Mouse (Mus musculus): Measurements from ENCODE around the gene Spdye4b. TPM values are rescaled to one million over a fixed set of nuclear protein-coding genes. Genes with fewer than 3 reads are reported as not detected.

Gene Spdye4b
- total RNA-seq, 1 experiment: 0.45 TPM

DNA sequence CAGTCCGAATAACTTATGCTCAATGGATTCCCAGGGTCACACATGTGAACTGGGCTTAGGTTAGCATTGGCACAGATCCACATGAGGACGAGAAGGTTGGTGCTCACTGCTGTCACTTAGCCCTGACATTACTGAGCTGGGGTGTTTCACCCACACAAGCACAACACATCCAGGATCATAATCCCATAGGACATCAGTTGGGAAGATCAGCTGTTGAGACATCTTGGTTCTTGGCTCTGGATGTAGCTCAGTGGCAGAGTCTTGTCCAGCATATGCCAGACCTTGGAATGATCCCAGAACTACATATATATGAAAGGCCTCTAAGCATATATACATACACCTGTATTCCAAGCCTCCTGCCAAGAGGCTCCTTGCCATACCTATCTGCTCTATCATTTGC, 14.3 kb downstream of the Spdye4b start:
- Histone ChIP-seq H3K9me3 (ENCODE audit: control insufficient read depth, insufficient read depth, low read depth, low read length) (no peaks in the 10 kb centered on the region), H3K4me1 (ENCODE audit: control insufficient read depth in 2 of 2, insufficient read depth in 2 of 2, low read length in 2 of 2, poor library complexity in 1 of 2) (no peaks in the 10 kb centered on the region), H3K36me3 (ENCODE audit: control insufficient read depth, insufficient read depth, low read length, poor library complexity, severe bottlenecking) (no peaks in the 10 kb centered on the region), H3K9ac (ENCODE audit: insufficient read depth, low read depth, low read length, poor library complexity, severe bottlenecking) (no peak overlapping the region), H3K4me3 (ENCODE audit: insufficient read depth in 1 of 2, low read depth in 1 of 2, low read length in 2 of 2, poor library complexity in 1 of 2, severe bottlenecking in 1 of 2) (no peak overlapping the region), H3K27ac (ENCODE audit: insufficient read depth, low read depth, low read length, poor library complexity, severe bottlenecking) (no peak overlapping the region)
- DNase-seq (ENCODE audit: low read depth, low spot score): no peak
- in situ Hi-C loops (cut with MboI; ENCODE audit: low sequenced_read_pairs in 2 of 2, unreplicated experiment in 2 of 2): no loop called here
- no peak for TF ChIP-seq MAFK (IDR thresholded peaks at IDR 0.05; ENCODE audit: insufficient read depth, low read depth, low read length)
- TF ChIP-seq ZC3H11A (IDR thresholded peaks at IDR 0.05; ENCODE audit: borderline replicate concordance, low read depth, low read length): no peak
- no peak for TF ChIP-seq CHD2 (IDR thresholded peaks at IDR 0.05; ENCODE audit: low read depth, low read length)
- TF ChIP-seq ZNF384 (IDR thresholded peaks at IDR 0.05; ENCODE audit: low read depth, low read length): no peak
- TF ChIP-seq HCFC1 (IDR thresholded peaks at IDR 0.05; ENCODE audit: borderline replicate concordance, insufficient read depth, low read length): no peak

DNA sequence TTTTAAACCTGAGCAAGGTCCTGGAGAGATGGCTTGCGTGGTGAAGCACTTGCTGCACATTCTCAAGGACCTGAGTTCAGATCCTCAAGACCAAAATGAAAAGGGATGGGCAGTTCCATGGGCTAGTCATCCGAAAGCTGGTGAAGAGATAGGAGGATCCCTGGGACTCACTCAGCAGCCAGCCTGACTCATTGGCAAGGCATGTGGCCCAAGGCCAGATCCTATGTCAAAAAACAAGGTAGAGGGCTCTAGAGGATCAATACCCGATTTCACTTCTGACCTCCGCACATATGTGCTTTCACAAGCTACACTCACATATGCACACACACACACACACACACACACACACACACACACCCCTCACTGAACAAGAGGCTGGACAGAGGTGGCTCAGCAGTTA, 15.7 kb downstream of the Spdye4b start:
- DNase-seq (ENCODE audit: low read depth, low spot score): no peak
- H3K36me3 ChIP-seq (ENCODE audit: control insufficient read depth, insufficient read depth, low read length, poor library complexity, severe bottlenecking): no peaks in the 10 kb centered on the region
- no peak overlapping the region for H3K9ac ChIP-seq (ENCODE audit: insufficient read depth, low read depth, low read length, poor library complexity, severe bottlenecking)
- no peak overlapping the region for H3K27ac ChIP-seq (ENCODE audit: insufficient read depth, low read depth, low read length, poor library complexity, severe bottlenecking)
- in situ Hi-C loops (cut with MboI; ENCODE audit: low sequenced_read_pairs in 2 of 2, unreplicated experiment in 2 of 2): no loop called here
- TF ChIP-seq CHD2 (IDR thresholded peaks at IDR 0.05; ENCODE audit: low read depth, low read length) (no peak), ZC3H11A (IDR thresholded peaks at IDR 0.05; ENCODE audit: borderline replicate concordance, low read depth, low read length) (no peak), HCFC1 (IDR thresholded peaks at IDR 0.05; ENCODE audit: borderline replicate concordance, insufficient read depth, low read length) (no peak), ZNF384 (IDR thresholded peaks at IDR 0.05; ENCODE audit: low read depth, low read length) (no peak), MAFK (IDR thresholded peaks at IDR 0.05; ENCODE audit: insufficient read depth, low read depth, low read length) (no peak)
- H3K9me3 ChIP-seq (ENCODE audit: control insufficient read depth, insufficient read depth, low read depth, low read length): no peaks in the 10 kb centered on the region
- H3K4me1 ChIP-seq (ENCODE audit: control insufficient read depth in 2 of 2, insufficient read depth in 2 of 2, low read length in 2 of 2, poor library complexity in 1 of 2): no peaks in the 10 kb centered on the region
- H3K4me3 ChIP-seq (ENCODE audit: insufficient read depth in 1 of 2, low read depth in 1 of 2, low read length in 2 of 2, poor library complexity in 1 of 2, severe bottlenecking in 1 of 2): no peak overlapping the region

DNA sequence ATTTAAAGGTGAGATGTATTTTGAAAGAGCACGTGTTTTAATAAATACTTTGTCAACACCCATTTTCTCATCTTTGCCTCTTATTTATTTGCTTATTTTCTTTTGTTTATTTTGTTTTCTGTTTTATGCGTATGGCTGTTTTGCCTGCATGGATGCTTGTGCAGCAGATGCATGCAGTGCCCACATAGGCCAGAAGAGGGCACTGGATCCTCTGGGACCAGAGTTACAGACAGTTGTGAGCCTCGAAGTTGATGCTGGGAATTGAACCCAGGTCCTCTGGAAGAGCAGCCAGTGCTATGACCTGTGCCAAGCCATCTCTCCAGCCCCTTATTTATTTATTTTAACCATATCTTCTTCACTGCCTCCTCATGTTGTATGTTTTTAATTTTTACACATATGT, 24.2 kb downstream of the Spdye4b start:
- in situ Hi-C loops (cut with MboI; ENCODE audit: low sequenced_read_pairs in 2 of 2, unreplicated experiment in 2 of 2): no loop called here
- no peaks in the 10 kb centered on the region for H3K4me1 ChIP-seq (ENCODE audit: control insufficient read depth in 2 of 2, insufficient read depth in 2 of 2, low read length in 2 of 2, poor library complexity in 1 of 2)
- no peaks in the 10 kb centered on the region for H3K36me3 ChIP-seq (ENCODE audit: control insufficient read depth, insufficient read depth, low read length, poor library complexity, severe bottlenecking)
- H3K4me3 ChIP-seq (ENCODE audit: insufficient read depth in 1 of 2, low read depth in 1 of 2, low read length in 2 of 2, poor library complexity in 1 of 2, severe bottlenecking in 1 of 2): no peak overlapping the region
- no peak overlapping the region for H3K9ac ChIP-seq (ENCODE audit: insufficient read depth, low read depth, low read length, poor library complexity, severe bottlenecking)
- H3K9me3 ChIP-seq (ENCODE audit: control insufficient read depth, insufficient read depth, low read depth, low read length): peaks cover 6% of the 10 kb centered on the region; the same call in 1 of the 2 replicates
- H3K27ac ChIP-seq (ENCODE audit: insufficient read depth, low read depth, low read length, poor library complexity, severe bottlenecking): no peak overlapping the region
- TF ChIP-seq MAFK (IDR thresholded peaks at IDR 0.05; ENCODE audit: insufficient read depth, low read depth, low read length): no peak
- TF ChIP-seq CHD2 (IDR thresholded peaks at IDR 0.05; ENCODE audit: low read depth, low read length): no peak
- no peak for TF ChIP-seq ZC3H11A (IDR thresholded peaks at IDR 0.05; ENCODE audit: borderline replicate concordance, low read depth, low read length)
- no peak for TF ChIP-seq ZNF384 (IDR thresholded peaks at IDR 0.05; ENCODE audit: low read depth, low read length)
- no peak for TF ChIP-seq HCFC1 (IDR thresholded peaks at IDR 0.05; ENCODE audit: borderline replicate concordance, insufficient read depth, low read length)
- no peak for DNase-seq (ENCODE audit: low read depth, low spot score)

DNA sequence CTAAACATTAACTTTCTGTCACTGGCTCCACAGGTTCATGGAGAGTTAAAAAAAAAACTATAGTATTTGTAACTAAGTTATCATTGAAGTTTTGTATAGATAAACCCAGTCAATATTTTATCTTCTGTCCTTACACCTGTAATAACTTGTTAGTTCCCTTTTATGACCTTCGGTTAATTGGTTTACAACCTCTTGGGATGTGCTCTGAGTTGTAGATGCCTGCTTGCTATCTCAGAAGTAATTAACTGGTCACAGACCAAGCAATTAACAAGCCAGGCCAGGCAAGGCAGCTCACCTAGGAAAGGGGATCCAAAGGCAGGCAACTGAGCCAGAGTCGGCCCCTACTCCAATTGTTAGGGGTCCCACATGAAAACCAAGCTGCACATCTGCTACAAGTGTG, 33.0 kb downstream of the Spdye4b start:
- no peak overlapping the region for H3K9ac ChIP-seq (ENCODE audit: insufficient read depth, low read depth, low read length, poor library complexity, severe bottlenecking)
- in situ Hi-C loops (cut with MboI; ENCODE audit: low sequenced_read_pairs in 2 of 2, unreplicated experiment in 2 of 2): no loop called here
- DNase-seq (ENCODE audit: low read depth, low spot score): no peak

DNA sequence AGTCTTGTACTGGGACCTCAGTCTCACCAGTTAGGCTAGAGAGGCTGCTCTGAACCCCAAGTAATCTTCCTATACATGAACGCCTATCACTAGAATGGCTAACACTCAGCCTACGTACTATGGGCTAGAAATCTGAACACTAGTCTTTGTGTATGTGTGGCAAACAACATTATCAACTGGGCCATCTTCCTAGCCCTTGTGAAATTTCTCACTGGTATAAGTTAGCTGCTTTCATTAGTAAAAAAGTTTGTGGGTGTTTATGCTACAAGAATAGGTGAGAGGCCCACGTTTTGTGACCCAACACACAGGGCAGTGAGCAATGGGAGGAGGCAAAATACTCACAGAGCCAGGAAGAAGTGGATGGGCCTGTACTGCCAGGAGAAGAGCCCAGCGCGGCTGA, 40.2 kb downstream of the Spdye4b start:
- TF ChIP-seq ZNF384 (IDR thresholded peaks at IDR 0.05; ENCODE audit: low read depth, low read length): no peak
- TF ChIP-seq ZC3H11A (IDR thresholded peaks at IDR 0.05; ENCODE audit: borderline replicate concordance, low read depth, low read length): no peak
- TF ChIP-seq CHD2 (IDR thresholded peaks at IDR 0.05; ENCODE audit: low read depth, low read length): no peak
- no peak for TF ChIP-seq MAFK (IDR thresholded peaks at IDR 0.05; ENCODE audit: insufficient read depth, low read depth, low read length)
- no peak for TF ChIP-seq HCFC1 (IDR thresholded peaks at IDR 0.05; ENCODE audit: borderline replicate concordance, insufficient read depth, low read length)

More for the DNA sequence above, 33.0 kb downstream of the Spdye4b start:
- Histone ChIP-seq H3K4me3 (ENCODE audit: insufficient read depth in 1 of 2, low read depth in 1 of 2, low read length in 2 of 2, poor library complexity in 1 of 2, severe bottlenecking in 1 of 2) (no peak overlapping the region), H3K4me1 (ENCODE audit: control insufficient read depth in 2 of 2, insufficient read depth in 2 of 2, low read length in 2 of 2, poor library complexity in 1 of 2) (no peaks in the 10 kb centered on the region), H3K9me3 (ENCODE audit: control insufficient read depth, insufficient read depth, low read depth, low read length) (no peaks in the 10 kb centered on the region; the same call in 1 of the 2 replicates), H3K36me3 (ENCODE audit: control insufficient read depth, insufficient read depth, low read length, poor library complexity, severe bottlenecking) (no peaks in the 10 kb centered on the region), H3K27ac (ENCODE audit: insufficient read depth, low read depth, low read length, poor library complexity, severe bottlenecking) (no peak overlapping the region)
- TF ChIP-seq MAFK (IDR thresholded peaks at IDR 0.05; ENCODE audit: insufficient read depth, low read depth, low read length) (no peak), ZC3H11A (IDR thresholded peaks at IDR 0.05; ENCODE audit: borderline replicate concordance, low read depth, low read length) (no peak), CHD2 (IDR thresholded peaks at IDR 0.05; ENCODE audit: low read depth, low read length) (no peak), HCFC1 (IDR thresholded peaks at IDR 0.05; ENCODE audit: borderline replicate concordance, insufficient read depth, low read length) (no peak), ZNF384 (IDR thresholded peaks at IDR 0.05; ENCODE audit: low read depth, low read length) (no peak)

More for the DNA sequence above, 40.2 kb downstream of the Spdye4b start:
- no peak overlapping the region for H3K9ac ChIP-seq (ENCODE audit: insufficient read depth, low read depth, low read length, poor library complexity, severe bottlenecking)
- in situ Hi-C loops (cut with MboI; ENCODE audit: low sequenced_read_pairs in 2 of 2, unreplicated experiment in 2 of 2): no loop called here
- no peaks in the 10 kb centered on the region for H3K9me3 ChIP-seq (ENCODE audit: control insufficient read depth, insufficient read depth, low read depth, low read length)
- H3K4me3 ChIP-seq (ENCODE audit: insufficient read depth in 1 of 2, low read depth in 1 of 2, low read length in 2 of 2, poor library complexity in 1 of 2, severe bottlenecking in 1 of 2): no peak overlapping the region
- no peaks in the 10 kb centered on the region for H3K4me1 ChIP-seq (ENCODE audit: control insufficient read depth in 2 of 2, insufficient read depth in 2 of 2, low read length in 2 of 2, poor library complexity in 1 of 2)
- H3K27ac ChIP-seq (ENCODE audit: insufficient read depth, low read depth, low read length, poor library complexity, severe bottlenecking): no peak overlapping the region
- no peak for DNase-seq (ENCODE audit: low read depth, low spot score)
- H3K36me3 ChIP-seq (ENCODE audit: control insufficient read depth, insufficient read depth, low read length, poor library complexity, severe bottlenecking): no peaks in the 10 kb centered on the region

Data from ES-E14 (cell line).